Mouse (Mus musculus): ENCODE measurements around the gene Rgl1. TPM values are rescaled to one million over a fixed set of nuclear protein-coding genes. Genes with fewer than 3 reads are reported as not detected.

The Rgl1 gene
- polyA plus RNA-seq, 1 experiment from 2014 or later: 11.8 TPM

- DNase-seq (no peak), ATAC-seq (ENCODE audit: low read depth) (no peak)
- Histone ChIP-seq H3K4me3 (replicated peaks) (no peak overlapping the region), H3K9ac (no peak overlapping the region), H3K27ac (no peak overlapping the region), H3K27me3 (no peaks in the 10 kb centered on the region), H3K4me1 (replicated peaks) (no peaks in the 10 kb centered on the region), H3K4me2 (no peak overlapping the region), H3K9me3 (replicated peaks) (no peaks in the 10 kb centered on the region), H3K36me3 (no peaks in the 10 kb centered on the region)
- WGBS (ENCODE audit: insufficient replicate concordance): 84% methylated on average over 2 of the region's 2 CpGs
These were observed 58.6 kb downstream of the Rgl1 start for GRCm38 (mm10) chr1:152707560-152707959.

- Histone ChIP-seq H3K36me3 (no peaks in the 10 kb centered on the region), H3K4me3 (replicated peaks) (no peak overlapping the region), H3K9me3 (replicated peaks) (no peaks in the 10 kb centered on the region), H3K4me1 (replicated peaks) (no peaks in the 10 kb centered on the region), H3K9ac (no peak overlapping the region), H3K4me2 (no peak overlapping the region), H3K27ac (no peak overlapping the region), H3K27me3 (no peaks in the 10 kb centered on the region)
- DNase-seq (no peak), ATAC-seq (ENCODE audit: low read depth) (no peak)
- 35% methylated on average over 6 of the region's 6 CpGs for WGBS (ENCODE audit: insufficient replicate concordance)
These were observed 62.2 kb downstream of the Rgl1 start for GRCm38 (mm10) chr1:152703941-152704340.

- Histone ChIP-seq H3K36me3 (no peaks in the 10 kb centered on the region), H3K9ac (no peak overlapping the region), H3K27ac (no peak overlapping the region), H3K4me2 (no peak overlapping the region), H3K27me3 (no peaks in the 10 kb centered on the region), H3K4me3 (replicated peaks) (no peak overlapping the region), H3K9me3 (replicated peaks) (no peaks in the 10 kb centered on the region), H3K4me1 (replicated peaks) (no peaks in the 10 kb centered on the region)
- no peak for ATAC-seq (ENCODE audit: low read depth)
- 50% methylated on average over 6 of the region's 6 CpGs for WGBS (ENCODE audit: insufficient replicate concordance)
- DNase-seq: no peak
These were observed 63.2 kb downstream of the Rgl1 start for GRCm38 (mm10) chr1:152702920-152703319.

- Histone ChIP-seq H3K36me3 (no peaks in the 10 kb centered on the region), H3K9ac (no peak overlapping the region), H3K4me2 (no peak overlapping the region), H3K9me3 (replicated peaks) (no peaks in the 10 kb centered on the region), H3K4me3 (replicated peaks) (no peak overlapping the region), H3K4me1 (replicated peaks) (no peaks in the 10 kb centered on the region), H3K27me3 (no peaks in the 10 kb centered on the region), H3K27ac (no peak overlapping the region)
- ATAC-seq (ENCODE audit: low read depth) (no peak), DNase-seq (no peak)
- WGBS (ENCODE audit: insufficient replicate concordance): 67% methylated on average over 5 of the region's 5 CpGs
These were observed 65.1 kb downstream of the Rgl1 start for GRCm38 (mm10) chr1:152701066-152701465.

GRCm38 (mm10) chr1:152697341-152697740 is 68.8 kb downstream of the Rgl1 start:
- no peak for DNase-seq
- H3K4me3 ChIP-seq (replicated peaks): no peak overlapping the region
- H3K36me3 ChIP-seq: no peaks in the 10 kb centered on the region
- H3K27ac ChIP-seq: no peak overlapping the region
- no peaks in the 10 kb centered on the region for H3K4me1 ChIP-seq (replicated peaks)
- no peaks in the 10 kb centered on the region for H3K9me3 ChIP-seq (replicated peaks)
- WGBS (ENCODE audit: insufficient replicate concordance): 70% methylated on average over 3 of the region's 3 CpGs
- no peaks in the 10 kb centered on the region for H3K27me3 ChIP-seq
- H3K4me2 ChIP-seq: no peak overlapping the region
- H3K9ac ChIP-seq: no peak overlapping the region
- ATAC-seq (ENCODE audit: low read depth): no peak

GRCm38 (mm10) chr1:152695491-152695890 is 70.7 kb downstream of the Rgl1 start:
- WGBS (ENCODE audit: insufficient replicate concordance): 52% methylated on average over 9 of the region's 9 CpGs
- ATAC-seq (ENCODE audit: low read depth) (no peak), DNase-seq (no peak)
- H3K4me3 ChIP-seq (replicated peaks): no peak overlapping the region
- H3K36me3 ChIP-seq: no peaks in the 10 kb centered on the region
- H3K4me2 ChIP-seq: no peak overlapping the region
- no peaks in the 10 kb centered on the region for H3K4me1 ChIP-seq (replicated peaks)
- H3K27me3 ChIP-seq: no peaks in the 10 kb centered on the region
- H3K9ac ChIP-seq: no peak overlapping the region
- H3K27ac ChIP-seq: no peak overlapping the region
- no peaks in the 10 kb centered on the region for H3K9me3 ChIP-seq (replicated peaks)

GRCm38 (mm10) chr1:152689968-152690367 is 76.2 kb downstream of the Rgl1 start:
- 55% methylated on average over 4 of the region's 4 CpGs for WGBS (ENCODE audit: insufficient replicate concordance)
- H3K4me3 ChIP-seq (replicated peaks): no peak overlapping the region
- H3K4me1 ChIP-seq (replicated peaks): no peaks in the 10 kb centered on the region
- H3K9me3 ChIP-seq (replicated peaks): no peaks in the 10 kb centered on the region
- H3K4me2 ChIP-seq: no peak overlapping the region
- no peak for DNase-seq
- no peak overlapping the region for H3K9ac ChIP-seq
- H3K27ac ChIP-seq: no peak overlapping the region
- H3K36me3 ChIP-seq: no peaks in the 10 kb centered on the region
- no peak for ATAC-seq (ENCODE audit: low read depth)
- H3K27me3 ChIP-seq: no peaks in the 10 kb centered on the region

GRCm38 (mm10) chr1:152687733-152688181 is 78.4 kb downstream of the Rgl1 start:
- ATAC-seq (ENCODE audit: low read depth): 0 out of 2 replicates have a peak, but pooled peaks have one; percentile 18
- H3K27ac ChIP-seq: no peak overlapping the region
- WGBS (ENCODE audit: insufficient replicate concordance): 7% methylated on average over 8 of the region's 8 CpGs

GRCm38 (mm10) chr1:152687099-152687730 is 78.9 kb downstream of the Rgl1 start:
- peak overlapping the region; percentile 43; the same call in 1 of the 2 replicates for H3K27ac ChIP-seq
- no peaks in the 10 kb centered on the region for H3K4me1 ChIP-seq (replicated peaks)
- ATAC-seq (ENCODE audit: low read depth) (0 out of 2 replicates have a peak, but pooled peaks have one; percentile 34), DNase-seq (no peak)
- no peaks in the 10 kb centered on the region for H3K9me3 ChIP-seq (replicated peaks)
- no peaks in the 10 kb centered on the region for H3K27me3 ChIP-seq
- H3K9ac ChIP-seq: no peak overlapping the region
- 24% methylated on average over 6 of the region's 6 CpGs for WGBS (ENCODE audit: insufficient replicate concordance)
- no peak overlapping the region for H3K4me3 ChIP-seq (replicated peaks)
- no peak overlapping the region for H3K4me2 ChIP-seq
- H3K36me3 ChIP-seq: no peaks in the 10 kb centered on the region

More at GRCm38 (mm10) chr1:152687733-152688181, 78.4 kb downstream of the Rgl1 start:
- H3K4me2 ChIP-seq: no peak overlapping the region
- no peak overlapping the region for H3K4me3 ChIP-seq (replicated peaks)
- DNase-seq: no peak
- no peaks in the 10 kb centered on the region for H3K9me3 ChIP-seq (replicated peaks)
- no peaks in the 10 kb centered on the region for H3K36me3 ChIP-seq
- H3K9ac ChIP-seq: no peak overlapping the region
- H3K4me1 ChIP-seq (replicated peaks): no peaks in the 10 kb centered on the region
- no peaks in the 10 kb centered on the region for H3K27me3 ChIP-seq

GRCm38 (mm10) chr1:152685531-152685930 is 80.6 kb downstream of the Rgl1 start:
- 37% methylated on average over 3 of the region's 3 CpGs for WGBS (ENCODE audit: insufficient replicate concordance)
- Histone ChIP-seq H3K4me1 (replicated peaks) (no peaks in the 10 kb centered on the region), H3K36me3 (no peaks in the 10 kb centered on the region), H3K4me3 (replicated peaks) (no peak overlapping the region), H3K9me3 (replicated peaks) (no peaks in the 10 kb centered on the region), H3K4me2 (no peak overlapping the region), H3K27me3 (no peaks in the 10 kb centered on the region), H3K27ac (no peak overlapping the region), H3K9ac (no peak overlapping the region)
- ATAC-seq (ENCODE audit: low read depth) (no peak), DNase-seq (no peak)

- no peaks in the 10 kb centered on the region for H3K27me3 ChIP-seq
- no peaks in the 10 kb centered on the region for H3K4me1 ChIP-seq (replicated peaks)
- no peaks in the 10 kb centered on the region for H3K9me3 ChIP-seq (replicated peaks)
- 54% methylated on average over 11 of the region's 11 CpGs for WGBS (ENCODE audit: insufficient replicate concordance)
- ATAC-seq (ENCODE audit: low read depth): no peak
- no peak overlapping the region for H3K9ac ChIP-seq
- no peak overlapping the region for H3K4me2 ChIP-seq
- H3K36me3 ChIP-seq: no peaks in the 10 kb centered on the region
- no peak overlapping the region for H3K4me3 ChIP-seq (replicated peaks)
- no peak for DNase-seq
- H3K27ac ChIP-seq: no peak overlapping the region
These were observed 83.6 kb downstream of the Rgl1 start for GRCm38 (mm10) chr1:152682368-152683194.

Data from liver, embryonic 13.5 days (tissue).